Mouse (Mus musculus) limb, embryonic 12.5 days (tissue): ENCODE data around the gene Zc2hc1b. TPM values are rescaled to one million over a fixed set of nuclear protein-coding genes. Genes with fewer than 3 reads are reported as not detected.

Experiments
- ATAC-seq: fragments of 200-750 bp; cut with Nextera tagmentation; 2 replicates; pipeline ENCODE4 v1.8.0; 2017; ENCODE audit warnings: low read depth, moderate TSS enrichment; ENCODE audit not compliant: insufficient number of reproducible peaks, insufficient read depth, low FRiP score, low TSS enrichment
- H3K27ac ChIP-seq: fragments of 300-500 bp; sonication (generic); 2 replicates; pipeline ENCODE4 v1.5.1; 2016; ENCODE audit warnings: mild to moderate bottlenecking, moderate library complexity
- H3K27me3 ChIP-seq: fragments of 300-500 bp; sonication (generic); 2 replicates; pipeline ENCODE4 v1.6.1; 2016; ENCODE audit warnings: mild to moderate bottlenecking, moderate library complexity
- H3K36me3 ChIP-seq: fragments of 300-500 bp; sonication (generic); 2 replicates; pipeline ENCODE4 v1.6.1; 2016; ENCODE audit warnings: mild to moderate bottlenecking, moderate library complexity
- H3K4me1 ChIP-seq: fragments of 300-500 bp; sonication (generic); replicated peaks from 2 replicates; pipeline ENCODE4 v1.6.1; 2016
- H3K4me2 ChIP-seq: fragments of 300-500 bp; sonication (generic); 2 replicates; pipeline ENCODE4 v1.6.1; 2016; ENCODE audit warnings: mild to moderate bottlenecking, moderate library complexity
- H3K4me3 ChIP-seq: fragments of 300-500 bp; sonication (generic); replicated peaks from 2 replicates; pipeline ENCODE4 v1.5.1; 2016; ENCODE audit warnings: mild to moderate bottlenecking
- H3K9ac ChIP-seq: fragments of 300-500 bp; sonication (generic); replicated peaks from 2 replicates; pipeline ENCODE4 v1.6.1; 2016; ENCODE audit warnings: mild to moderate bottlenecking, moderate library complexity
- H3K9me3 ChIP-seq: fragments of 300-500 bp; sonication (generic); 2 replicates; pipeline ENCODE4 v1.6.1; 2016; ENCODE audit warnings: mild to moderate bottlenecking, moderate library complexity
- WGBS: fragments of 180-500 bp; shearing (Covaris S2); methylation state at CpG from one replicate; pipeline ENCODE4 v1.1.7; 2016; 5-methylcytosine and 5-hydroxymethylcytosine counted together
- polyA plus RNA-seq: library from polyadenylated mRNA; unstranded; fragments of >200 nt; fragmentation: Nextera tagmentation; extraction: Ambion mirVana; gene quantifications from 2 replicates; pipeline ENCODE4 v1.2.1, GENCODE M21; 2016

Zc2hc1b gene
- polyA plus RNA-seq, 1 experiment from 2014 or later: not detected

GRCm38 (mm10) chr10:13171461-13171860 lies 6.4 kb downstream of the Zc2hc1b start:
- H3K36me3 ChIP-seq: peaks cover 3% of the 10 kb centered on the region; the same call in 1 of the 2 replicates
- no peak overlapping the region for H3K9ac ChIP-seq
- peaks cover 30% of the 10 kb centered on the region for H3K4me1 ChIP-seq
- WGBS: 26% methylated on average over 2 of the region's 2 CpGs
- no peaks in the 10 kb centered on the region for H3K9me3 ChIP-seq
- H3K27me3 ChIP-seq: no peaks in the 10 kb centered on the region
- peak overlapping the region; percentile 66 for H3K27ac ChIP-seq
- no peak overlapping the region for H3K4me3 ChIP-seq
- no peak for ATAC-seq
- no peak overlapping the region for H3K4me2 ChIP-seq

GRCm38 (mm10) chr10:13170739-13171448 lies 6.9 kb downstream of the Zc2hc1b start:
- Histone ChIP-seq H3K4me1 (peaks cover 30% of the 10 kb centered on the region), H3K4me3 (no peak overlapping the region), H3K27me3 (no peaks in the 10 kb centered on the region), H3K9ac (no peak overlapping the region), H3K36me3 (no peaks in the 10 kb centered on the region), H3K9me3 (no peaks in the 10 kb centered on the region), H3K4me2 (peak overlapping the region; percentile 15; the same call in 1 of the 2 replicates), H3K27ac (peak overlapping the region; percentile 66)
- ATAC-seq: peak; percentile 24; the same call in 1 of the 2 replicates
- 14% methylated on average over 12 of the region's 12 CpGs for WGBS

GRCm38 (mm10) chr10:13168461-13168860 lies 9.4 kb downstream of the Zc2hc1b start:
- peaks cover 5% of the 10 kb centered on the region; the same call in 1 of the 2 replicates for H3K9me3 ChIP-seq
- no peaks in the 10 kb centered on the region for H3K36me3 ChIP-seq
- H3K9ac ChIP-seq: no peak overlapping the region
- H3K4me1 ChIP-seq: peaks cover 30% of the 10 kb centered on the region
- no peaks in the 10 kb centered on the region for H3K27me3 ChIP-seq
- WGBS: 79% methylated on average over 5 of the region's 5 CpGs
- H3K4me2 ChIP-seq: no peak overlapping the region
- ATAC-seq: no peak
- no peak overlapping the region for H3K4me3 ChIP-seq
- no peak overlapping the region for H3K27ac ChIP-seq

- no peak for ATAC-seq
- no peak overlapping the region for H3K9ac ChIP-seq
- WGBS: 65% methylated on average over 4 of the region's 4 CpGs
Observed at GRCm38 (mm10) chr10:13162031-13162430, 15.8 kb downstream of the Zc2hc1b start.

GRCm38 (mm10) chr10:13160913-13161312 lies 16.9 kb downstream of the Zc2hc1b start:
- Histone ChIP-seq H3K4me2 (no peak overlapping the region), H3K4me1 (no peaks in the 10 kb centered on the region), H3K4me3 (no peak overlapping the region), H3K36me3 (no peaks in the 10 kb centered on the region), H3K9me3 (peaks cover 9% of the 10 kb centered on the region; the same call in 1 of the 2 replicates), H3K27ac (no peak overlapping the region), H3K27me3 (no peaks in the 10 kb centered on the region), H3K9ac (no peak overlapping the region)
- 80% methylated on average over 4 of the region's 4 CpGs for WGBS
- no peak for ATAC-seq

More at GRCm38 (mm10) chr10:13162031-13162430, 15.8 kb downstream of the Zc2hc1b start:
- Histone ChIP-seq H3K27me3 (no peaks in the 10 kb centered on the region), H3K4me3 (no peak overlapping the region), H3K4me2 (no peak overlapping the region), H3K36me3 (no peaks in the 10 kb centered on the region), H3K4me1 (no peaks in the 10 kb centered on the region), H3K27ac (no peak overlapping the region), H3K9me3 (peaks cover 9% of the 10 kb centered on the region; the same call in 1 of the 2 replicates)

GRCm38 (mm10) chr10:13155377-13155776 lies 22.4 kb downstream of the Zc2hc1b start:
- 0 out of 2 replicates have a peak, but pooled peaks cover 3% of the 10 kb centered on the region for H3K9me3 ChIP-seq
- no peak overlapping the region for H3K4me3 ChIP-seq
- H3K36me3 ChIP-seq: no peaks in the 10 kb centered on the region
- no peaks in the 10 kb centered on the region for H3K4me1 ChIP-seq
- no peak for ATAC-seq
- no peak overlapping the region for H3K4me2 ChIP-seq
- no peak overlapping the region for H3K27ac ChIP-seq
- H3K27me3 ChIP-seq: no peaks in the 10 kb centered on the region
- WGBS: 82% methylated on average over 5 of the region's 5 CpGs
- no peak overlapping the region for H3K9ac ChIP-seq

- H3K36me3 ChIP-seq: no peaks in the 10 kb centered on the region
- H3K9me3 ChIP-seq: 0 out of 2 replicates have a peak, but pooled peaks cover 1% of the 10 kb centered on the region
- H3K4me1 ChIP-seq: no peaks in the 10 kb centered on the region
- no peak overlapping the region for H3K27ac ChIP-seq
- H3K27me3 ChIP-seq: no peaks in the 10 kb centered on the region
- 67% methylated on average over 4 of the region's 4 CpGs for WGBS
- no peak overlapping the region for H3K4me3 ChIP-seq
- ATAC-seq: no peak
- H3K4me2 ChIP-seq: no peak overlapping the region
- no peak overlapping the region for H3K9ac ChIP-seq
Observed at GRCm38 (mm10) chr10:13152811-13153364, 24.9 kb downstream of the Zc2hc1b start.

- H3K9ac ChIP-seq: no peak overlapping the region
- WGBS: 83% methylated on average over 5 of the region's 5 CpGs
- H3K36me3 ChIP-seq: no peaks in the 10 kb centered on the region
- ATAC-seq: no peak
- H3K4me1 ChIP-seq: no peaks in the 10 kb centered on the region
- 0 out of 2 replicates have a peak overlapping the region, but pooled peaks have one; percentile 30 for H3K27ac ChIP-seq
- no peaks in the 10 kb centered on the region for H3K27me3 ChIP-seq
- no peak overlapping the region for H3K4me3 ChIP-seq
- H3K4me2 ChIP-seq: no peak overlapping the region
- H3K9me3 ChIP-seq: no peaks in the 10 kb centered on the region
Observed at GRCm38 (mm10) chr10:13151353-13151752, 26.5 kb downstream of the Zc2hc1b start.

- ATAC-seq: peak; percentile 31; the same call in 1 of the 2 replicates
- WGBS: 76% methylated on average over 3 of the region's 3 CpGs
- no peaks in the 10 kb centered on the region for H3K4me1 ChIP-seq
- H3K9ac ChIP-seq: no peak overlapping the region
- H3K4me3 ChIP-seq: no peak overlapping the region
- H3K27me3 ChIP-seq: no peaks in the 10 kb centered on the region
- no peaks in the 10 kb centered on the region for H3K9me3 ChIP-seq
- no peak overlapping the region for H3K4me2 ChIP-seq
- H3K27ac ChIP-seq: 0 out of 2 replicates have a peak overlapping the region, but pooled peaks have one; percentile 2
- no peaks in the 10 kb centered on the region for H3K36me3 ChIP-seq
Observed at GRCm38 (mm10) chr10:13150435-13150834, 27.4 kb downstream of the Zc2hc1b start.

- no peak for ATAC-seq
- H3K4me1 ChIP-seq: no peaks in the 10 kb centered on the region
- no peak overlapping the region for H3K9ac ChIP-seq
- H3K36me3 ChIP-seq: no peaks in the 10 kb centered on the region
- 85% methylated on average over 2 of the region's 2 CpGs for WGBS
- H3K4me2 ChIP-seq: no peak overlapping the region
- no peaks in the 10 kb centered on the region for H3K27me3 ChIP-seq
- no peaks in the 10 kb centered on the region for H3K9me3 ChIP-seq
- H3K27ac ChIP-seq: no peak overlapping the region
- H3K4me3 ChIP-seq: no peak overlapping the region
Observed at GRCm38 (mm10) chr10:13140434-13140833, 37.4 kb downstream of the Zc2hc1b start.

- H3K4me2 ChIP-seq: no peak overlapping the region
- no peak overlapping the region for H3K27ac ChIP-seq
- no peaks in the 10 kb centered on the region for H3K9me3 ChIP-seq
- no peaks in the 10 kb centered on the region for H3K36me3 ChIP-seq
- H3K9ac ChIP-seq: no peak overlapping the region
- H3K27me3 ChIP-seq: no peaks in the 10 kb centered on the region
- 88% methylated on average over 6 of the region's 6 CpGs for WGBS
- no peak for ATAC-seq
- no peaks in the 10 kb centered on the region for H3K4me1 ChIP-seq
- no peak overlapping the region for H3K4me3 ChIP-seq
Observed at GRCm38 (mm10) chr10:13137906-13138305, 39.9 kb downstream of the Zc2hc1b start.
